Mouse (Mus musculus) MEL (cell line): Measurements from ENCODE around the gene Pdcd5.

Experiments used
- CHD2 ChIP-seq: IDR thresholded peaks from 2 replicates; pipeline ENCODE4 v1.6.1; 2011; ENCODE audit warnings: low read length, improper control_type of control experiment
- NELFE ChIP-seq: IDR thresholded peaks from 2 replicates; pipeline ENCODE4 v1.6.1; 2011; ENCODE audit warnings: low read depth, low read length, improper control_type of control experiment
- RCOR1 ChIP-seq: IDR thresholded peaks from 2 replicates; pipeline ENCODE4 v1.6.1; 2012; ENCODE audit warnings: low read depth, mild to moderate bottlenecking, inconsistent platforms, low read length, improper control_type of control experiment

- TF ChIP-seq CHD2 (no peak), NELFE (no peak), RCOR1 (no peak)
Observed at GRCm38 (mm10) chr7:35692117-35692516, 44.8 kb upstream of the Pdcd5 start.
